Mouse (Mus musculus) G1E-ER4 (cell line): Measurements from ENCODE around the gene Togaram1. TPM values are rescaled to one million over a fixed set of nuclear protein-coding genes. Genes with fewer than 3 reads are reported as not detected.

Source experiments
- GATA1 ChIP-seq: IDR thresholded peaks from one replicate; pipeline ENCODE4 v1.8.0; 2012; ENCODE audit warnings: low read length, inconsistent platforms
- polyA plus RNA-seq: library from polyadenylated mRNA; stranded (reverse); fragments of >175 nt; gene quantifications from 2 replicates; pipeline ENCODE4 v1.2.3, GENCODE M21; 2012

The Togaram1 gene
- polyA plus RNA-seq, 1 experiment: 9.5 TPM

DNA sequence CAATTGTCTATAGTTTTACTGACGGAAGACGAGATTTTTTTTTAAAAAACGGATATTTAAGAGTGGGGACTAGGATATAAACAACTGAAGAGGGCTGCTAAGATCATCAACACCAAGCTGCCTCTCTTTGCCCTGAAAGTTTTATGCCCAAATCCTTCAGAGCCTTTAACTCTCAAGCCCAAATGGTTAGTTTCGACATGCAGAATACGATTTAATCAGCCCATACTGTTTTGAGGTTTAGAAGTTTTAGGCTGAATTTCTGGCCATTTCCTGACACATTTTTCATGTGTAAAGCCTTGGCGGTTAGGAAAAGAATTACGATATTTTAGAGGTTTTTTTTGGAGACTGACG is 70.2 kb downstream of the Togaram1 start:
- TF ChIP-seq GATA1: no peak

DNA sequence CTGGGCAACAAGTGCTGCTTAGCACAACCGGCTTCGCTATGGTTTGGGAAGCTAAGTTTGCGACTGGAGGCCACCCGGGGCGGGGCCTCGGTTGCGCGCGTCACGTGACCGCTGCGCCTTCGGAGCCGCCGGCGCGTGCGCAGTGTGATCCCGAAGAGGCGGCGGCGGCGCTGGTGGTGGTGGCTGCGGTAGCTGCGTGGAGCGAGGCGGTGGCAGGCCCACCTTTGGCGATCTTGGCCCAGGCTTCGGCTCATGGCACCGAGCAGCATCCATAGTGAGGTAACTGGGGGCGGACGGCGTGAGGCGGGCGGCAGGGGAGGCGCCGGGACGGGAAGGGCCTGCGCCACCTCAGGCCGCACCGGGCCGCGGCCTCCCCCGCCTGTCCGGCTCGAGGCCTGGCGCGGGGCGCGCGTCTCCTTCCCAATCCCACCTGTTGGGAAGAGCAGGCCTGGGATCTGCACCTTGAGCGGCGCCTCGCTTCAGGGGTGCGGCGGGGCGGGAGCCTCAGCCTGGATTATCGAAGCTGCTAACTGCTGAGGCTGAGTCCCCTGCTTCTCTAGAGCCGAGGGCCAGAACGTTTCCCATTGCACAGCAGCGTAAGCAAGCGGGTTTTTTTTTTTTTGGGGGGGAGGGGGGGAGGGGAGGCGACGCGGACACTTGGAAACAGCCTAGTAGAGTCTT is 70.7 kb downstream of the Togaram1 start, which contains the start of gene Prpf39:
TSS of gene Prpf39 (plus strand) at position 144 of the 681 bp plus-strand sequence.
- TF ChIP-seq GATA1: no peak

DNA sequence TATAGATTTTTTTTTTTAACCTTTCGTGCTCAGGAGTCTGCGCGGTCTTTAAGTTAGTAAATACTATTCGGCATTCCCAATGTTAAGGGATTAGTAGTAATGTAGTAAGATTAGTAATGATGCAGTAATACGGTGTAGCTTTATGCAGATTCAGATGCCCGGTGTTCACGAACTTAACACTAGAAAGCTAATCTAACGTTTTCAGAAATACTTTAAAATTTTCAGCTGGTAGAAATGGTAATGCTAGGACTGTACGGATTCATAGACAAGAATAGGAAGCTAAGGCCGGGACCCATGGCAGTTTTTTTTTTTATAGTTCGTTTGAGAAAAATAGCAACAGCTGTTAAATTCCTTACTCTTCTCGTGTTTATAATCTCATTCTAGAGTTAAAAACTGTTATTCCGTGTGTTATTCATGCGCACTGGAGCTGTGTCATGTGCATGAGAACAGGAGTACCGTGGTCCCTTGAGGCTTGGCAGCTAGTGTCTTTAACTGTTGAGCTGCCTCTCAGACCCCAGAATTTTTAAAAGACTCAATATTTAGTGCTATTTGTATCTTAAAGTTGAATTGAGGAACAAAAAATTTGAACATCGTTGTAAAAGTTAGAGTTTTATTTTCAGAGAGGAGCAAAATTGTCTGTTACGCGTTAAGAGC is 71.4 kb downstream of the Togaram1 start:
- no peak for TF ChIP-seq GATA1

DNA sequence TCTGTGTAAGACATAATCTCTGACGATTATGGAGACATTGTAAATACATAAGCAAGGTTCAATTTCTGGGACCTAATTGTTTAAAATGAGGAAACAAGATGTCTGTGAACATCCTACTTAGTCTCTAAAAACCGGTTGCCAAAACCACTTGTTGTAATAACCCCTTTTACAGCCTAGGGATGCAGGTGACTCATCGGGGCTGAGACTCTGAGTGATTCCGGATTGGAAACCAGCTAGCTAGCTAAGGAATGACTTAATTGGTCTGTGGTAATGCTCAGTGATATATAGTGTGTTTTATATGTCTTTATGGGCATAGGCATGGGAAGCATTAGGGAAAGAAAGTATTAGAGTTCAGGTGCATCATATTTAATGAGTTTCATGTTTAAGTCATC is 71.9 kb downstream of the Togaram1 start:
- TF ChIP-seq GATA1: no peak

DNA sequence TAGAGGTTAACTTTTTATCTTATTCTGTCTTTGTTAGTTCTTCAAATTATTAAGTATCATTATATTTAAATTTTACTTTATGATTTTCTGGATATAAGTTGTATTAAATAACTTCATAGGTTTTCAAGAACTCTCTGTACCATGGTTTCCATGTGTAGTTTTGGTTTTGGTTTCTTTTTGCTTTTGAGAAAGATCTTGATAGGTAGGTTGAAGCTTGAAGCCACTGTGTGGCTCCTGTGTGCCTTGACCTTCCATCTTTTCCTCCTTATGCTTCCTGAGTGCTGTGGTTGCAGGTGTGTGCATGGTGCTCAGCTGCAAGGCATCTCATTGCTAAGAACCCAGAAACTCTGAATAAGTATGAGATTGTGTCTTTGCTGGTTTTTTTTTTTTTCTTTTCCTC is 83.2 kb downstream of the Togaram1 start:
- no peak for TF ChIP-seq GATA1

DNA sequence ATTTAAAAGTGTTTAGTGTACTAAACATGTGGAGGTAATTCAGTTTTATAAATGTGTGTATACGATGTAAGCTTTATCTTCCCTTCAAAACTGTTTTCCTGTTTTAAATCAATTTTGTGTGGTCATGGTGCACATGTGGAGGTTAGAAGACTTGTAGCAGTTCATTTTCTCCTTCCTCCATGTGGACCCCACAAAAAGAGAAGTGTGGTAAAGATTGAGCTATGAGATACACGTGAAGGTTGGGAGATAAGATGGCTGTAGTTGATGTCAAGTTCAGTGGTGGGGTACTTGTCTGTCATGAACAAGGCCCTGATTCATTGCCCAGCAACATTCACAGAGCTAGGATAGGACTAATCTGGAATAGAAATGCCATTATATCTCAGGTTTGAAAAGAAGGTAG is 92.6 kb downstream of the Togaram1 start:
- no peak for TF ChIP-seq GATA1

DNA sequence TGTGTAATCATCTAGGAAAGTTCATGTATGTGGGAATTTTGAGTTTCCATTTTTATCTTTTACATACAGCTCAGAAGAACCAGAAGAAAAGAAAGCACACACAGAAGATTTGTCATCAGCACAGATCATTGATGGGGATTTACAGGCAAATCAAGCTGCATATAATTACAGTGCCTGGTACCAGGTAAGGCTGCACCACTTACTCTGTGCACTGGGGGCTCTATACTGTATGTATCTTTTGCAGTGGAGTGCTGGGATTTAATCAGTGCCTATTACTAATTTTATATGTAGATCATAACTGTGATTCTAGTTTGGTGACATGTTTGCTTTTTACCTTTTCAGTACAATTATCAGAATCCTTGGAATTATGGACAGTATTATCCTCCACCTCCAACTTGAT is 95.5 kb downstream of the Togaram1 start:
- no peak for TF ChIP-seq GATA1

DNA sequence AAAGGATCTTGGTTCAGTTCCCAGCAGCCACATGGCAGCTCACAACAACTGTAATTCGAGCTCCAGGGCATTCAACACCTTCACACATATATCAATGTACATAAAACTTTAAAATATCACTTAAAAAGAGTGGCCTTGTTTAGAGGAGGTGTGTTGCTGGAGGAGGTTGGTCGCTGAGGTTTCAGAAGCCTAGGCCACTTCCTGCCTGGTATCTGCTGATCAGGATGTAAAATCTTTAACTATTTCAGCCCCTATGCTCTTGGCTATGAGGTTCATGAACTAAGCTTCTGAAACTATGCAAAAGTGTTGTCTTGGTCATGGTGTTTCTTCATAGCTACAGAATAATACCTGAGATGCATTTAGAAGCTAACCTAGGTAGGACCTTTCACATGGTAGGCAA is 99.6 kb downstream of the Togaram1 start:
- TF ChIP-seq GATA1: no peak

DNA sequence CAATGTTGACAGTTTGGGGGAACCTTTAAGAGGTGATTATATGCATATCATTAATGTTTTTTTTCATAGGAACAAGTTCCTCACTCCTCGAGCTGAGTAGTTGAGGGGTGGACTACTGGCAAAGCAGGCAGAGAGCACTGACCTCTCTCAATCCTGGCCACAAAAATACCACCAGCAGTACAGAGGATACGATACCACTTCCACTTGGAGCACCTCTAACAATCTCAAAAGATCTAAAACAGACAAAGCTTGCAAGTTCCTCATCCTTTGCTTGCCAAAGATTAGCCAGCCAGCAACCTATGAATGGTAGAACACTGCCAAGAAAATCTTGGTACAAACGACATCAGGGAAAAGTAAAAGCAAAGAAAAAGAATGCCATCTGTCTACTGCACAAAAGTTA is 100.6 kb downstream of the Togaram1 start:
- no peak for TF ChIP-seq GATA1

DNA sequence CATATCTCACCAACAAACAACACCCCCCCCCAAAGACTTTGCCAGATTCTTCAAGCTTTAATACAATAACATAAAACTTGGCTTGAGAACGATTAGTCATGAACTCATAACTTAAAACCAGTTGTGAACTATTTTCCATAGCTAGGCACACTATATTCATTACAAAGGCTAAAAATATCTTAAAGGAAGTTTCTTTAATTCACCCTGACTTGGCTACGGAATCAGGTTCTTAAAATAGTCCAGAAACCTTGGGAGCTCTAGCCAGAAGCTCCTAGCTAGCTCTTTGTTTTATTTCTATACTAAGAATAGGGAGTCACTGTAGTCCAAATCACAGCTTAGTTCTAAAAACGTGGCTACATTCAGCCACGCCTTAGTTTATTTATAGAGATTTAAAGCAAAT is 102.8 kb downstream of the Togaram1 start:
- TF ChIP-seq GATA1: no peak

Other genes with a start within 250 kb of the Togaram1 start
- gene Gm527, start 47.9 kb upstream of the Togaram1 start, polyA plus RNA-seq: 0.46 and 0.76 TPM in 2 replicates
- gene Klhl28, start 270 bp upstream of the Togaram1 start, polyA plus RNA-seq: 0.38 and 0.52 TPM in 2 replicates
- 8.1 and 11.1 TPM in 2 replicates for gene Prpf39, start 70.5 kb downstream of the Togaram1 start, polyA plus RNA-seq
- gene Fkbp3, start 108.2 kb downstream of the Togaram1 start, polyA plus RNA-seq: 153 and 157 TPM in 2 replicates
- 5.3 and 6.5 TPM in 2 replicates for gene Fancm, start 109.8 kb downstream of the Togaram1 start, polyA plus RNA-seq
- gene Mis18bp1, start 206.8 kb downstream of the Togaram1 start, polyA plus RNA-seq: 9.5 and 14.6 TPM in 2 replicates